21 mouse cellular contexts compared by ENCODE assay signal in the genomic region with DNA sequence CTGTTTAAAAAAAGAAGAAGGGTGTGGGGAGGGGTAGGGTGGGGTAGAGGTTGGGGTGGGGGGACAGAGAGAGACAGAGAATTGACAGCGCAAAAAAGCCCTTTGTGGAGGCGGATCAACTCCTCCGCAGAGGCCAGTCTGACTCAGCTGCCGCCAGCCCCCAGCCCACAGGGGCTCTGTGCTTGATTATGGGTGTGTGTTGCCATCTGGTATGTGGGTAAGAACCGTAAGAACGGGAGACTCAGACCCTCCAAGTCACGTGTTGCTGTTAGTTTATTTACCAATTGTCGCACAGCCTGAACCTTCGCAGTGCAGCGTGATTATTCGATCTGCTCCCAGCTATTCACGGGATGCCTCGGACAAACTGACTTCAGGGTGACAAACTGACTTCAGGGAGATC. TPM values are rescaled to one million over a fixed set of nuclear protein-coding genes. Genes with fewer than 3 reads are reported as not detected.
A peak's percentile ranks its signal among the peaks of the same experiment; 100 is the strongest.
DNase-seq lines count a peak whose midpoint lies in the region; ATAC-seq lines count a peak whose summit lies in the region.
"Had no signal": no experiment of that assay in that cellular context is flagged by ENCODE, and none has a peak within 500 bp of the region (broad histone marks: within the 10 kb centered on the region; RNA-seq: fewer than 3 reads in every experiment).

No protein-coding gene starts in this region.

- peak; percentile 50 for DNase-seq in heart, embryonic 10.5 days (ENCODE audit: low spot score)
- no peak for DNase-seq in heart, adult 11 months
- DNase-seq in layer of hippocampus, adult 9-11 months = peak; percentile 37
- DNase-seq in layer of hippocampus, postnatal 36 days = no peak
- DNase-seq in right cerebral cortex, adult 18-20 months = peak; percentile 13
- no peak for DNase-seq in right cerebral cortex, postnatal 25 days
- DNase-seq: adrenal gland, postnatal 10 days; cerebellum, adult 11-12 months; cerebellum, adult 9-10 months; cerebellum, postnatal 25 days; gastrocnemius, adult 2 months; gastrocnemius, postnatal 25 days; heart, postnatal 10 days; heart, postnatal 4 days had no signal

- ATAC-seq in liver, embryonic 12.5 days = no peak
- ATAC-seq: forebrain, embryonic 14.5 days had no signal

- no peak overlapping the region for H3K4me3 ChIP-seq in heart, embryonic 10.5 days
- no peak overlapping the region for H3K4me3 ChIP-seq in liver, embryonic 12.5 days
- H3K4me3 ChIP-seq: embryonic facial prominence, embryonic 13.5 days; erythroblast, embryonic 14.5 days; forebrain, embryonic 10.5 days; gastrocnemius, adult 2 months; hindbrain, embryonic 12.5 days had no signal

- no peak overlapping the region for H3K9ac ChIP-seq in liver, embryonic 12.5 days
- H3K9ac ChIP-seq: embryonic facial prominence, embryonic 13.5 days; hindbrain, embryonic 12.5 days had no signal

- peaks cover 2% of the 10 kb centered on the region; the same call in 1 of the 2 replicates for H3K36me3 ChIP-seq in heart, embryonic 10.5 days
- H3K36me3 ChIP-seq in liver, embryonic 12.5 days = no peaks in the 10 kb centered on the region
- H3K36me3 ChIP-seq: embryonic facial prominence, embryonic 13.5 days; forebrain, embryonic 10.5 days; hindbrain, embryonic 12.5 days had no signal

- no peaks in the 10 kb centered on the region for H3K9me3 ChIP-seq in heart, embryonic 10.5 days
- H3K9me3 ChIP-seq in liver, embryonic 12.5 days (replicated peaks) = no peaks in the 10 kb centered on the region
- H3K9me3 ChIP-seq: embryonic facial prominence, embryonic 13.5 days; forebrain, embryonic 10.5 days; hindbrain, embryonic 12.5 days had no signal

- H3K27me3 ChIP-seq in heart, embryonic 10.5 days (ENCODE audit: insufficient read depth, poor library complexity, severe bottlenecking) = no peaks in the 10 kb centered on the region
- no peaks in the 10 kb centered on the region for H3K27me3 ChIP-seq in liver, embryonic 12.5 days (replicated peaks)
- H3K27me3 ChIP-seq: embryonic facial prominence, embryonic 13.5 days; hindbrain, embryonic 12.5 days had no signal

- H3K4me2 ChIP-seq in liver, embryonic 12.5 days = no peak overlapping the region
- H3K4me2 ChIP-seq: embryonic facial prominence, embryonic 13.5 days; hindbrain, embryonic 12.5 days had no signal

- H3K4me1 ChIP-seq in heart, embryonic 10.5 days = peaks cover 12% of the 10 kb centered on the region; the same call in 1 of the 2 replicates
- H3K4me1 ChIP-seq in liver, embryonic 12.5 days = no peaks in the 10 kb centered on the region
- H3K4me1 ChIP-seq: forebrain, embryonic 10.5 days; hindbrain, embryonic 12.5 days had no signal

- H3K27ac ChIP-seq in heart, embryonic 10.5 days = no peak overlapping the region
- no peak overlapping the region for H3K27ac ChIP-seq in liver, embryonic 12.5 days
- H3K27ac ChIP-seq: embryonic facial prominence, embryonic 13.5 days; forebrain, embryonic 10.5 days; gastrocnemius, adult 2 months; hindbrain, embryonic 12.5 days had no signal

- WGBS in heart, embryonic 10.5 days = 83% methylated on average over 13 of the region's 13 CpGs
- 81% methylated on average over 13 of the region's 13 CpGs for WGBS in liver, embryonic 12.5 days (ENCODE audit: insufficient replicate concordance)

RNA-seq across cellular contexts. Expression of a gene that starts 41.6 kb away (rescaled TPM):
- 3.2 and 4.6 TPM in 2 replicates for polyA plus RNA-seq in heart, embryonic 10.5 days (2016; fragmentation: Nextera tagmentation; extraction: Ambion mirVana)
- 10 to 100 TPM; 23.3 to 24.4 TPM for total RNA-seq in layer of hippocampus, postnatal 36 days (2021)
- 1.4 and 1.7 TPM in 2 replicates for polyA plus RNA-seq in liver, embryonic 12.5 days (2016; fragmentation: Nextera tagmentation; extraction: Ambion mirVana)
- total RNA-seq: MEL had no signal
- polyA plus RNA-seq: erythroblast, embryonic 14.5 days had no signal

RNA-seq across cellular contexts. Expression of a gene that starts 41.8 kb away (rescaled TPM):
- polyA plus RNA-seq in heart, embryonic 10.5 days (2016; fragmentation: Nextera tagmentation; extraction: Ambion mirVana) = 2.3 and 2.4 TPM in 2 replicates
- 1 to 10 TPM; 5.5 to 7.7 TPM for total RNA-seq in layer of hippocampus, postnatal 36 days (2021)
- 5.6 and 6.4 TPM in 2 replicates for polyA plus RNA-seq in liver, embryonic 12.5 days (2016; fragmentation: Nextera tagmentation; extraction: Ambion mirVana)

Comparison
In these comparisons a context has a peak if more than half of its experiments do, and no peak if none do; other contexts are left out.
1. DNase-seq: peak in heart, embryonic 10.5 days (single experiment), layer of hippocampus, adult 9-11 months (single experiment) and right cerebral cortex, adult 18-20 months (single experiment); none in heart, adult 11 months (single experiment), layer of hippocampus, postnatal 36 days (0 of 2) and right cerebral cortex, postnatal 25 days (single experiment).